Mouse (Mus musculus) embryonic facial prominence, embryonic 12.5 days (tissue): ENCODE results near the gene Spats2l. TPM values are rescaled to one million over a fixed set of nuclear protein-coding genes. Genes with fewer than 3 reads are reported as not detected.
A peak's percentile ranks its signal among the peaks of the same experiment; 100 is the strongest.

ENCODE experiments used
- ATAC-seq: fragments of 200-750 bp; cut with Nextera tagmentation; 2 replicates; pipeline ENCODE4 v1.8.0; 2017; ENCODE audit not compliant: insufficient number of reproducible peaks, insufficient read depth, low FRiP score, low TSS enrichment
- H3K27ac ChIP-seq: fragments of 300-500 bp; sonication (generic); 2 replicates; pipeline ENCODE4 v1.5.1; 2016; ENCODE audit warnings: mild to moderate bottlenecking
- H3K27me3 ChIP-seq: fragments of 300-500 bp; sonication (generic); 2 replicates; pipeline ENCODE4 v1.6.1; 2016; ENCODE audit warnings: mild to moderate bottlenecking, moderate library complexity
- H3K36me3 ChIP-seq: fragments of 300-500 bp; sonication (generic); 2 replicates; pipeline ENCODE4 v1.6.1; 2016; ENCODE audit warnings: mild to moderate bottlenecking
- H3K4me1 ChIP-seq: fragments of 300-500 bp; sonication (generic); 2 replicates; pipeline ENCODE4 v1.6.1; 2016
- H3K4me2 ChIP-seq: fragments of 300-500 bp; sonication (generic); replicated peaks from 2 replicates; pipeline ENCODE4 v1.6.1; 2016; ENCODE audit warnings: mild to moderate bottlenecking, moderate library complexity
- H3K4me3 ChIP-seq: fragments of 300-500 bp; sonication (generic); 2 replicates; pipeline ENCODE4 v1.5.1; 2016; ENCODE audit warnings: mild to moderate bottlenecking
- H3K9ac ChIP-seq: fragments of 300-500 bp; sonication (generic); 2 replicates; pipeline ENCODE4 v1.6.1; 2016; ENCODE audit warnings: mild to moderate bottlenecking, moderate library complexity
- H3K9me3 ChIP-seq: fragments of 300-500 bp; sonication (generic); 2 replicates; pipeline ENCODE4 v1.6.1; 2016; ENCODE audit warnings: mild to moderate bottlenecking, moderate library complexity
- WGBS: fragments of 180-500 bp; shearing (Covaris S2); methylation state at CpG from one replicate; pipeline ENCODE4 v1.1.7; 2016; 5-methylcytosine and 5-hydroxymethylcytosine counted together
- polyA plus RNA-seq: library from polyadenylated mRNA; unstranded; fragments of >200 nt; fragmentation: Nextera tagmentation; extraction: Ambion mirVana; gene quantifications from 2 replicates; pipeline ENCODE4 v1.2.1, GENCODE M21; 2016

Gene Spats2l
- polyA plus RNA-seq, 1 experiment from 2014 or later = 109 TPM

DNA sequence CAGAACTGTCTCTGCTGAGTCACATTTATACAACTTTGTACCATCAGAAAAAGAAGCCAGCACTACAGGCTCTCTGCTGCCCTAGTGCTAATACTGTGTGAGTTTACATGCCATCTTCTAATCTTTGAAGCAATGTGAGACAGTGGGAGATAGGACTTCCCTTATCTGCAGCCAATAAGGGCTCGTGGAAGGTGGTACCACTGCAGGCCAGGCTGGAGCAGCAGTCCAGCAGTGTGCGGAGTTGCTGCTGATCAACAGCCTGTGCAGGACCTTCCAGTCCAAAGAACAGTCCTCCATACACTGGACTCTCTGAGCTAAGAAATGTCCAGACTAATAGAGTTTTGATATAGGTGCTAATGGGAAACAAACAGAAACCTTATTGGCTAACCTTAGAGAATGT lies 59.2 kb downstream of the Spats2l start:
- H3K9ac ChIP-seq = no peak overlapping the region
- no peaks in the 10 kb centered on the region for H3K27me3 ChIP-seq
- H3K27ac ChIP-seq = no peak overlapping the region
- no peaks in the 10 kb centered on the region for H3K9me3 ChIP-seq
- WGBS = 84% methylated on average over 2 of the region's 2 CpGs
- no peak overlapping the region for H3K4me3 ChIP-seq
- H3K4me1 ChIP-seq = no peaks in the 10 kb centered on the region
- no peak for ATAC-seq
- H3K4me2 ChIP-seq = no peak overlapping the region
- H3K36me3 ChIP-seq = 0 out of 2 replicates have a peak, but pooled peaks cover 5% of the 10 kb centered on the region

DNA sequence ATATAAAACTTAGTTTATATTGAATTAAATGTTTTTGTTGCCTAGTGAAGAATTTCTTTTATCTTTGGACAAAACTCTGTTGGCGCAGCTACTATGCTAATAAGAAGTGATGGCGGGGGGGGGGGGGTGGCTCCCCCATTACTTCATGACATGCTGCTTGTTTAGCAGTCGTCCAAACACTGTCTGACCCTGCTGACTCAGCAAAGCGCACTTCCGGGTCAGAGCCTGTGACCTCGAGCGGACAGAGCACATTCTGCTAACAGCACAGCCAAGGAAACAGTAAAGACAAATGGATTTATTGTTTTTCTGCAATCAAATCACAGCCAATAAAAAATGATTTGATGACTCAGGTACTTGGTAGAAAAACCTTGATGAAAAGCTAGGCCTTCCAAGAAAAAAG lies 61.2 kb downstream of the Spats2l start:
- Histone ChIP-seq H3K36me3 (0 out of 2 replicates have a peak, but pooled peaks cover 5% of the 10 kb centered on the region), H3K4me3 (no peak overlapping the region), H3K27me3 (no peaks in the 10 kb centered on the region), H3K4me2 (no peak overlapping the region), H3K9me3 (no peaks in the 10 kb centered on the region), H3K4me1 (no peaks in the 10 kb centered on the region), H3K27ac (no peak overlapping the region), H3K9ac (no peak overlapping the region)
- WGBS = 42% methylated on average over 7 of the region's 7 CpGs
- ATAC-seq = no peak

DNA sequence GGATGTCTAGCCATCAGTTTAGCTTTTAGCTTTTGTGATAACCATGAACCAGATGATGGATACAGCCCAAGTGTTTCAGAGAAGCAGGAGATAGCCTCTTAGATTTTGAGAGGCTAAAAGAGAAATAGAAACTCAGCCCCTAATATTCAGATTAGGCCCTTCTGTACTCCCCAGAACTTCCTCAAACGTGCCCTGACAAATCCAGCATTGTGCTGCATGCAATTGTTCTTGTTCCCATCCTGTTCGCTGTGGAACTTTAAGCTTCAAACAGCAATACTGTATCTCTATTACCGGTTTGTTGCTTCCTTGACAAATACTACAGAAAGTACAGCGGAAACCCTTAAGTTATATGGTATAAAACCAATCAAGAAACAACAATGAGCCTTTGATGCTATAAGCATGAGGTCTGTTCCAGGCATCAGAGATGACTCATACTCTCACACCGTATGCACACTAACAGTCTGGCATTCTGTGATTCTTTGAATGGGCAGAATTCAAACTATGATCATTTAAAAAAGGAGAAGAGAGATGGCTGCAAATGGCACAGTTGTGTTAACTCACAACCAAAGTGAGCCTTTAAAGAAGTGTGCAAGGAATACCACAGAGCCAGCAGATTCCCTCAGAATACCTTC lies 62.8 kb downstream of the Spats2l start:
- Histone ChIP-seq H3K4me2 (no peak overlapping the region), H3K4me1 (no peaks in the 10 kb centered on the region), H3K9ac (no peak overlapping the region), H3K4me3 (no peak overlapping the region), H3K27me3 (no peaks in the 10 kb centered on the region), H3K36me3 (no peaks in the 10 kb centered on the region), H3K27ac (no peak overlapping the region), H3K9me3 (no peaks in the 10 kb centered on the region)
- no peak for ATAC-seq
- 74% methylated on average over 5 of the region's 5 CpGs for WGBS

DNA sequence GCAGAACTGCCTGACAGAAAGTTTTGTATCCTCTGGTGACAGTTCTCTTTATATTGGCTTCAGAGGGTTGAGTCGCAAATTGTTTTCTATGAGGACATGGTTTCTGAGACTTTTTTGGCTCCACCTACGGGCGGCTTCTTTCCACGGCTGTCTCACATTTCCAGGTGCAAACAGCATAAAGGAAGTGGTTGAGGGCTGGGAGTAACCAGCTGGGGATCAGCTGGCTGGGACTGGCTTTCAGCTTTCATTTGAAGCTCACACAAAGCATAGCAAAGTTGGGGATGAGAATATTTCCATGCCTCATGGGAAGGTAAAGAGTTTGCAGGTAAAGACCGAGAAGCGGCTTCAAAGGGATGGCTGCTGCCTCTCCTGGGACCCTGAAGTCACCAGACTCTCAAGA lies 65.9 kb downstream of the Spats2l start:
- Histone ChIP-seq H3K27ac (no peak overlapping the region), H3K9me3 (no peaks in the 10 kb centered on the region), H3K9ac (no peak overlapping the region), H3K4me1 (no peaks in the 10 kb centered on the region), H3K27me3 (no peaks in the 10 kb centered on the region), H3K36me3 (no peaks in the 10 kb centered on the region), H3K4me3 (no peak overlapping the region), H3K4me2 (no peak overlapping the region)
- 79% methylated on average over 6 of the region's 6 CpGs for WGBS
- no peak for ATAC-seq

DNA sequence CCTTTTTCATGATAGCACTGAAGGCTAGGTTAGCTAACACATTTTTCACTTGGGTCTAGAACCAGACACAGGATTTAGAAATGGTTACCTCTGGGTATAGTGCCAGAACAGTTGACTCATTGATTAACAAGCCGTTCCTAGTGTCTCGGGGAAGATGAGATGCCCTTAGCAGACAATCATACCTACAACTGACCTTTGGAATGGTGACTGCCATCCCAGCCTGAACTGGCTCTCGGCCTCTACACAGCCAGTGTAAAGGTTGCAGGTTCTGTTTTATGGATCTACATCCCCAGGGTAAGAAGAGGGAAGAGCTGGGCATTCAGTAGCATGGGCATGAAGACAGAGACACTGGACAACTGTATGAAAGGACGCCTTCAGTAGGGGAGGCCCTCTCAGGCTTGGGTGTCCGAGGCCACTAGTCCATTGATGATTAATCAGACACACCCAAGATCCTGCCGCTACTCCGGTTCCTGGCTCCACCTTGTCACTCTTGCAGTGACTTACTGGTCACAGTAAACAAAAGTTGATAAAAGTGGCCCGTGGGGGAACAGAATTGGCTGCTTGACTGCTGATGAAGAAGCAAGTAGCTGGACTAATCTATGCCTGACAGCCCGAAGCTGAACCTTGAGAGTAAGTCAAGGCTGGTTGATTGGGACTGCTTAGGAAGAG lies 71.2 kb downstream of the Spats2l start:
- H3K9ac ChIP-seq = no peak overlapping the region
- no peak overlapping the region for H3K4me3 ChIP-seq
- 89% methylated on average over 9 of the region's 9 CpGs for WGBS
- H3K4me2 ChIP-seq = no peak overlapping the region
- no peaks in the 10 kb centered on the region for H3K27me3 ChIP-seq
- H3K4me1 ChIP-seq = peaks cover 10% of the 10 kb centered on the region; the same call in 1 of the 2 replicates
- 0 out of 2 replicates have a peak, but pooled peaks cover 3% of the 10 kb centered on the region for H3K36me3 ChIP-seq
- no peak for ATAC-seq
- no peak overlapping the region for H3K27ac ChIP-seq
- no peaks in the 10 kb centered on the region for H3K9me3 ChIP-seq

DNA sequence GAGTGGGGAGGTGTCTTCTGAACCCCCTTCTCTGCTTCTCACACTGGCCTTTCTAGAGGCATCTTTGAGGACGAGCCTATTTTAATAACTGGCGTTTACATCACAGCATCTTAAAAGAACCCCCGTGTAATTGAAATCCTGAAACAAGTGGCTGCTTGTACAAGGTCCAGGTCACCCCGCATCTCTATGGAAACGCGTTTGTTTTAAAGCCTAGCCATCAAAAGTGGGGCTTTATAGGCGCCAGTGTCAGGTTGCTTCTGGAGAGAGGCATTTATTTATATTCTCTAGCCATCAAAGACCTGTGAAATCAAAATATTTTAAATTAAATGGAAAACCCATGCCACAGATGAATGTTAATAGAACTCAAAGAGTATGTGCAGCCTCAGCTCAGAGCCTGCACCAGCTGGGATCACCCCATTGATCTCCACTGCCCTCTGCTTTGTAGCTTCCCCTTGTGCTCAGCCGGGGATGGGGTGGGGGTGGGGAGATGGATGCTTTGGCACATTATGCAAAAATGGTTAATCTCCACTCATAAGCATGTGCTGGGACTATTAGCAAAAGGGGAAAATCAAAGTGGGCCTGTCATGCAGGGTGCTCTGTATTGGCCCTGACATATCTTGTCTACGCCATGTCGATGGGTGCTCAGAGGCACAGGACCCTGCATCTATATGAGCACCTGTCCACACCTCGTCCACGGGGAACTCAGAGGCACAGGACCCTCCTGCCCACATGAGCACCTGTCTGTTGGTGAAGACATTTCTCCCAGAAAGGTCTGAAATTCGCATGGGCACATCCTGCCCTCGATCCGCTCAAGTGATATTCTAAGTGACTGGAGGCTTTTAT lies 73.1 kb downstream of the Spats2l start:
- no peak overlapping the region for H3K4me2 ChIP-seq
- no peak overlapping the region for H3K9ac ChIP-seq
- no peaks in the 10 kb centered on the region for H3K27me3 ChIP-seq
- no peak overlapping the region for H3K27ac ChIP-seq
- 0 out of 2 replicates have a peak, but pooled peaks cover 3% of the 10 kb centered on the region for H3K36me3 ChIP-seq
- ATAC-seq = no peak
- 61% methylated on average over 15 of the region's 15 CpGs for WGBS
- H3K9me3 ChIP-seq = no peaks in the 10 kb centered on the region
- H3K4me3 ChIP-seq = no peak overlapping the region
- peaks cover 10% of the 10 kb centered on the region; the same call in 1 of the 2 replicates for H3K4me1 ChIP-seq

DNA sequence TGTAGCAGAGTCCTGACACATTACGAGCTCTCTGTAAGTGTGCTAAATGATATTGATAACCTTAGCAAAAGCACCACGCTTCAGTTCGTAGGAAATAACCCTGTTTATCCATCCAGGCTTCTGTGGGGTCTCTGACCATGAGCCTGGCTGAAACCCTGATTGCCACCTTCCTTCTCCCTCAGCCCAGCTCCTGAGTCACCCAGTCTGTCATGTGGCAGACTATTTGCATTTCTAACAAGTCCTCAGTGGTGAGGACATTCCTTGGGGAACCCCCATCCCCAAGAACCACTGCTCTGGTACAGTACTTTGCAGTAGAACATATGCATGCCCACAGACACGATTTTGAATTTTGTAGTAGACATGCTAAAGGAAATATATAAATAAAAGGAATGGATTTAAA lies 75.1 kb downstream of the Spats2l start:
- Histone ChIP-seq H3K4me3 (no peak overlapping the region), H3K27me3 (no peaks in the 10 kb centered on the region), H3K9me3 (no peaks in the 10 kb centered on the region), H3K27ac (no peak overlapping the region), H3K4me1 (peaks cover 16% of the 10 kb centered on the region; the same call in 1 of the 2 replicates), H3K4me2 (no peak overlapping the region), H3K9ac (no peak overlapping the region), H3K36me3 (0 out of 2 replicates have a peak, but pooled peaks cover 3% of the 10 kb centered on the region)
- 83% methylated on average over 4 of the region's 4 CpGs for WGBS
- no peak for ATAC-seq

DNA sequence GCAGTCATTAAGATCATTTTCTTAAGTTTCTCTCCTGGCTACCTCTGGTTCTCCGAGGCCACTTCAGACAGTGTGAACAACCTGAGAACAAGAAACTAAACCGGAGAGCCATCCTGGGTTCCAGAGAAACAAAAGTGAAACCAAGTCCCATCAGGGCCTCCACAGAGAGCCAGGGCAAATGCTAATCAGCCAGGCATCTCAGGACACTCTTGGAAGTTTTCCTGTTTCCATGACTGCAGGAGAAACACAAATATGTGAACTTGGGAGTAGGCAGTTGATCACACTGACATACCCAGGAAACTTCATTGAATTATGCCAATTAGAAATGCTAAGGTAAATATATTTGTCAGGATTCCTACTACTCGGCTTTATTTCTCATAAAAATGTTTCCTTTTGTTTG lies 76.0 kb downstream of the Spats2l start:
- Histone ChIP-seq H3K9ac (no peak overlapping the region), H3K36me3 (0 out of 2 replicates have a peak, but pooled peaks cover 3% of the 10 kb centered on the region), H3K4me2 (no peak overlapping the region), H3K27ac (no peak overlapping the region), H3K4me3 (no peak overlapping the region), H3K27me3 (no peaks in the 10 kb centered on the region), H3K9me3 (no peaks in the 10 kb centered on the region), H3K4me1 (peaks cover 16% of the 10 kb centered on the region; the same call in 1 of the 2 replicates)
- no peak for ATAC-seq
- WGBS = 79% methylated on average over 3 of the region's 3 CpGs

DNA sequence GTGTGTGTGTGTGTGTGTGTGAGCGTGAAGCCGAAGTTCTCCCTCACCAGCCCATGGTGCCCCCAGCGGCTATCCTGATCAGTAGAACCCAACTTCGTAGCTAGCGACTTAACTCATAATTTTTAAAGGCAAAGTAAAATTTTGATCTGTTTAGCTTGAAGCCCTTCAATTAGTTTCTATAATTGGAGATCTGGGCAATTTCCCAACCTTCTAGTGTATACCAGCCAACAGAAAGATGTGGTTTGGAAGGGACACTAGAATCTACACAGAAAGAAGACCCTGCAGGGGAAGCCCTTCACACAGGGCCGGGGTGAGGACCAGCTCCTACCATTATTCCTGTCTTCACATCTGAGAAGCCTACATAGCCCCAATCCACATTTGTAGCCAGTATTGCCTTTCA lies 77.9 kb downstream of the Spats2l start:
- Histone ChIP-seq H3K9ac (no peak overlapping the region), H3K4me1 (peaks cover 10% of the 10 kb centered on the region; the same call in 1 of the 2 replicates), H3K27me3 (no peaks in the 10 kb centered on the region), H3K27ac (no peak overlapping the region), H3K4me2 (no peak overlapping the region), H3K36me3 (peaks cover 3% of the 10 kb centered on the region; the same call in 1 of the 2 replicates), H3K9me3 (no peaks in the 10 kb centered on the region), H3K4me3 (no peak overlapping the region)
- 92% methylated on average over 6 of the region's 6 CpGs for WGBS
- no peak for ATAC-seq

DNA sequence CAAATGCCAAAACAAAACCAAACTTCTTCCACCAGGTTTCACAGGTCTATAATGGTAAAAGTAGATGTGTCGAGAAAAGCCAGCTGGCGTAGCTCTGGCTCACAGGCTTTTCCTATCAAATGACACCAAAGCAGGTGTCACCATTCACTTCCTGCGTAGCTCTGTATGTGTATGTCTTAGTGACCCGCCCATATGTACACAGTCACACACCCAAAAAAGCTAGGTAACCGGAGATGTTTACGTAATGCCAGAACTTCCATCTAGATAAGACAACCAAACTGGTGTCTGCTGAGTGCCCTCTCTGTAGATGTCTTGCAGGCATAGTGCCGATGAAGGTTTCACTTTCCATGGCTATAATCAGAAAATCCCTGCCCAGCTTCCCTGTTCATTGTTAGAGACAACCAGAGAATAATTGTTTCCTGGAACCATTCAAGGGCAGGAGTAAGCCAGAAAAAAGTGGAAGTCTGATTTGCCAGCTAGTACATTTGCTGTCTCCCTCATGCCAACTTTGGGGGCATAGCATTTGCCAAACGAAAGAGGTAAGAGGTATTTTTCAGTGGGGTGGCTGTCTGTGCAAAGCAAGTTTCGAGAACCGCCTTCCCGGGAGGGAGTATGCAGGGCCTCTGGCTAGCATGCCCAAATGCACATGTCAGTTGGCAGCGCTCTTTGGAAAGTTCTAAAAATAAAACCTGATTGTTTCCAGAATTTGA lies 78.8 kb downstream of the Spats2l start:
- ATAC-seq = 0 out of 2 replicates have a peak, but pooled peaks have one; percentile 35
- H3K9ac ChIP-seq = no peak overlapping the region
- H3K9me3 ChIP-seq = no peaks in the 10 kb centered on the region
- H3K4me2 ChIP-seq = no peak overlapping the region
- no peak overlapping the region for H3K4me3 ChIP-seq
- no peaks in the 10 kb centered on the region for H3K27me3 ChIP-seq
- H3K4me1 ChIP-seq = 0 out of 2 replicates have a peak, but pooled peaks cover 6% of the 10 kb centered on the region
- WGBS = 76% methylated on average over 12 of the region's 12 CpGs
- H3K36me3 ChIP-seq = peaks cover 3% of the 10 kb centered on the region; the same call in 1 of the 2 replicates
- no peak overlapping the region for H3K27ac ChIP-seq

DNA sequence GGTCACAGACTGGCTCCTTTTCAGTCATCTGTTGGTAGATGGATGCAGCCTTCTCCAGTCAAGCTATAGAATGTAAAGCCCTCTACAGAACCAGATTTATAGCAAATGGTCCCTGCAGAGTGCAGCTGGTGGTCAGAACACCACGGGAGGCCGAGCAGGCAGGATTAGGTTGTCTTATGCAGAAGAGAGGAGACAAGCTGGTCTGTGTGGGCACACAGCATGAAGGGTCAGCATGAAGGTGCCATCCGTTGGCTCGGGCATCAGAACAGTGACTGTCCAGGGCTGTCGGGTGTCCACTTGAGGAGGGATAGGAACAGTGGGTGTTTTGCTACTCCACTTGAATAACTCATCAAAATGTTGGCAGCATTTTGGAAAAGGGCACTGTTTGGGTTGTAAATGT lies 83.8 kb downstream of the Spats2l start:
- Histone ChIP-seq H3K4me3 (no peak overlapping the region), H3K27ac (no peak overlapping the region), H3K27me3 (no peaks in the 10 kb centered on the region), H3K9me3 (no peaks in the 10 kb centered on the region), H3K36me3 (peaks cover 3% of the 10 kb centered on the region; the same call in 1 of the 2 replicates), H3K4me2 (no peak overlapping the region), H3K9ac (no peak overlapping the region), H3K4me1 (no peaks in the 10 kb centered on the region)
- ATAC-seq = no peak
- 63% methylated on average over 5 of the region's 5 CpGs for WGBS
